Mouse (Mus musculus) CH12.LX (cell line): Measurements from ENCODE around the gene Anks1b. TPM values are rescaled to one million over a fixed set of nuclear protein-coding genes. Genes with fewer than 3 reads are reported as not detected.

ENCODE experiments used
- DNase-seq: peaks from one replicate; pipeline ENCODE4 v3.0.0-alpha.2; 2013; ENCODE audit errors: extremely low read depth
- H3K27ac ChIP-seq: 2 replicates; pipeline ENCODE4 v1.5.1; 2012; ENCODE audit warnings: low read depth, mild to moderate bottlenecking, control low read depth, moderate library complexity; ENCODE audit not compliant: insufficient read depth
- H3K27me3 ChIP-seq: replicated peaks from 2 replicates; pipeline ENCODE3; 2012; ENCODE audit warnings: inconsistent platforms
- H3K36me3 ChIP-seq, 2 experiments: replicated peaks in 1 of 2; 2 replicates each; pipeline versions ENCODE3 to v1.6.1; 2012; ENCODE audit warnings: inconsistent platforms in 1 of 2, low read length in 1 of 2, mild to moderate bottlenecking in 1 of 2, mixed read lengths in 1 of 2, moderate library complexity in 1 of 2; ENCODE audit not compliant: control insufficient read depth in 1 of 2, insufficient read depth in 1 of 2
- H3K4me1 ChIP-seq, 2 experiments: 2 replicates each; pipeline ENCODE4 v1.6.1; 2012; ENCODE audit warnings: inconsistent platforms in 1 of 2, moderate library complexity in 1 of 2; ENCODE audit not compliant: insufficient read depth in 2 of 2, control insufficient read depth in 1 of 2
- H3K4me2 ChIP-seq: 2 replicates; pipeline ENCODE4 v1.6.1; 2012; ENCODE audit warnings: low read depth, mild to moderate bottlenecking, control low read depth; ENCODE audit not compliant: poor library complexity, insufficient read depth, severe bottlenecking
- H3K4me3 ChIP-seq, 3 experiments: fragments of 150-350 bp in 1 of 3; sonication (generic) in 1 of 3; replicated peaks in 1 of 3; 2 replicates each; pipeline versions ENCODE3 to v1.5.1; 2011 to 2012; ENCODE audit warnings: low read depth in 2 of 3, low read length in 2 of 3, mild to moderate bottlenecking in 2 of 3, moderate library complexity in 2 of 3, control low read depth in 1 of 3, improper control_type of control experiment in 1 of 3, inconsistent platforms in 1 of 3, mixed read lengths in 1 of 3; ENCODE audit not compliant: poor library complexity in 1 of 3
- H3K79me2 ChIP-seq: replicated peaks from 2 replicates; pipeline ENCODE4 v1.6.1; 2012; ENCODE audit warnings: mild to moderate bottlenecking, moderate library complexity; ENCODE audit not compliant: control insufficient read depth, poor library complexity, insufficient read depth, severe bottlenecking; ENCODE audit errors: extremely low read depth
- H3K9ac ChIP-seq: 2 replicates; pipeline ENCODE4 v1.6.1; 2012; ENCODE audit warnings: low read depth, mild to moderate bottlenecking, control low read depth, moderate library complexity; ENCODE audit not compliant: insufficient read depth
- H3K9me3 ChIP-seq: replicated peaks from 2 replicates; pipeline ENCODE3; 2012; ENCODE audit warnings: low read length, inconsistent platforms, mixed read lengths
- BHLHE40 ChIP-seq: IDR thresholded peaks from 2 replicates; pipeline ENCODE4 v1.6.1; 2011; ENCODE audit warnings: mild to moderate bottlenecking, low read depth, low read length, improper control_type of control experiment
- CHD1 ChIP-seq: IDR thresholded peaks from 2 replicates; pipeline ENCODE4 v1.6.1; 2012; ENCODE audit warnings: low read depth, low read length, improper control_type of control experiment, inconsistent platforms
- E2F4 ChIP-seq: IDR thresholded peaks from 2 replicates; pipeline ENCODE4 v1.6.1; 2011; ENCODE audit warnings: low read depth, low read length, improper control_type of control experiment; ENCODE audit not compliant: insufficient replicate concordance
- GABPA ChIP-seq: IDR thresholded peaks from 2 replicates; pipeline ENCODE4 v1.6.1; 2012; ENCODE audit warnings: low read depth, low read length, improper control_type of control experiment, inconsistent platforms; ENCODE audit not compliant: insufficient replicate concordance
- IRF4 ChIP-seq: IDR thresholded peaks from 2 replicates; pipeline ENCODE4 v1.6.1; 2014; ENCODE audit warnings: low read depth, mild to moderate bottlenecking, inconsistent platforms, low read length, improper control_type of control experiment
- KAT2A ChIP-seq: IDR thresholded peaks from 2 replicates; pipeline ENCODE4 v1.6.1; 2012; ENCODE audit warnings: low read length, improper control_type of control experiment, inconsistent platforms; ENCODE audit not compliant: insufficient replicate concordance
- MEF2A ChIP-seq: IDR thresholded peaks from 2 replicates; pipeline ENCODE4 v1.6.1; 2014; ENCODE audit warnings: low read depth, mild to moderate bottlenecking, inconsistent platforms, low read length, improper control_type of control experiment, borderline replicate concordance
- MXI1 ChIP-seq: IDR thresholded peaks from 2 replicates; pipeline ENCODE4 v1.6.1; 2011; ENCODE audit warnings: mild to moderate bottlenecking, low read depth, low read length, improper control_type of control experiment
- NELFE ChIP-seq: IDR thresholded peaks from 2 replicates; pipeline ENCODE4 v1.6.1; 2011; ENCODE audit warnings: low read depth, low read length, improper control_type of control experiment
- NRF1 ChIP-seq: IDR thresholded peaks from 2 replicates; pipeline ENCODE4 v1.6.1; 2014; ENCODE audit warnings: low read depth, mild to moderate bottlenecking, inconsistent platforms, low read length, improper control_type of control experiment, moderate library complexity
- PAX5 ChIP-seq: IDR thresholded peaks from 2 replicates; pipeline ENCODE4 v1.6.1; 2012; ENCODE audit warnings: low read length, inconsistent platforms, mixed read lengths
- POLR2AphosphoS2 ChIP-seq: IDR thresholded peaks from 2 replicates; pipeline ENCODE4 v1.6.1; 2011; ENCODE audit warnings: low read depth, low read length, improper control_type of control experiment
- RAD21 ChIP-seq: IDR thresholded peaks from 2 replicates; pipeline ENCODE4 v1.6.1; 2011; ENCODE audit warnings: low read depth, mild to moderate bottlenecking, low read length, improper control_type of control experiment, moderate library complexity
- SMC3 ChIP-seq: IDR thresholded peaks from 2 replicates; pipeline ENCODE4 v1.6.1; 2011; ENCODE audit warnings: low read depth, low read length, improper control_type of control experiment
- TCF12 ChIP-seq: IDR thresholded peaks from 2 replicates; pipeline ENCODE4 v1.6.1; 2014; ENCODE audit warnings: low read depth, mild to moderate bottlenecking, inconsistent platforms, low read length, improper control_type of control experiment
- USF2 ChIP-seq: conservative IDR thresholded peaks from 2 replicates; pipeline ENCODE4 v1.6.1; 2011; ENCODE audit warnings: low read depth, low read length, improper control_type of control experiment
- ZMIZ1 ChIP-seq: IDR thresholded peaks from 2 replicates; pipeline ENCODE4 v1.6.1; 2012; ENCODE audit warnings: low read depth, mild to moderate bottlenecking, inconsistent platforms, low read length, improper control_type of control experiment
- ZNF384 ChIP-seq: IDR thresholded peaks from 2 replicates; pipeline ENCODE4 v1.6.1; 2012; ENCODE audit warnings: low read depth, low read length, improper control_type of control experiment, inconsistent platforms
- dilution Hi-C: fragments of 300-500 bp; cut with MboI; formaldehyde crosslinking; loops from 2 replicates; pipeline ENCODE4 v1.14.3; 2020; ENCODE audit warnings: low sequenced_read_pairs; ENCODE audit not compliant: extremely low pct_unique_long_range_greater_than_20kb, extremely low pct_ligation_motif_present
- in situ Hi-C: fragments of 300-500 bp; cut with MboI; formaldehyde crosslinking; loops from 3 replicates; pipeline ENCODE4 v1.14.3; 2019; ENCODE audit warnings: low sequenced_read_pairs, low pct_ligation_motif_present, low pct_unique_long_range_greater_than_20kb, mixed read lengths
- polyA plus RNA-seq: library from polyadenylated mRNA; unstranded; fragments of >175 nt; gene quantifications from 2 replicates; pipeline ENCODE4 v1.2.1, GENCODE M21; 2012; ENCODE audit warnings: low read depth; ENCODE audit not compliant: insufficient read length
- total RNA-seq, 2 experiments: library from RNA; depleted of rRNA; stranded (reverse); fragments of 300-350 nt in 1 of 2; fragments of >200 nt in 1 of 2; gene quantifications; 2 replicates each; pipeline ENCODE4 v1.2.3; 2012 to 2014

Gene Anks1b
- total and polyA plus RNA-seq, 3 experiments, result 0.17 TPM; not detected in 2

DNA sequence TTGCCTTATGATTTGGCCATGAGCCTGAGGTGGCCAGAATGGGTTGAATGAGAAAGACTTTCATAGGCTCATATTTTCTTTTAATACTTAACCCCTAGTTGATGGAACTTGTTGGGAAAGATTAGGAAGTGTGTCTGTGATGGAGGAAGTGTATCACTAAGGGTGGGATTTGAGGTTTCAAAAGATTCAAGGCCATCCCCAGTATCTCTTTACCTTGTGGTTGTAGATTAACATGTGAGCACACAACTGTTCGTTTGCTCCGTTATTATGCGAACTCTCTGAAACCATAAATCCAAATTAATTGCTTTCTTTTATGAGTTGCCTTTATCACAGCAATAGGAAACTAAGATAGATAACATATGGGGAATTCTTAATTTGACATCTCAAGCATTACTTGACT lies 364.0 kb downstream of the Anks1b start:
- dilution Hi-C loops (no loop called here), in situ Hi-C loops (no loop called here)
- Histone ChIP-seq H3K36me3 (no peaks in the 10 kb centered on the region), H3K4me2 (no peak overlapping the region), H3K79me2 (no peaks in the 10 kb centered on the region), H3K27me3 (no peaks in the 10 kb centered on the region), H3K4me1 (no peaks in the 10 kb centered on the region), H3K27ac (no peak overlapping the region), H3K9ac (no peak overlapping the region), H3K4me3 (no peak overlapping the region), H3K9me3 (no peaks in the 10 kb centered on the region)
- TF ChIP-seq NRF1 (no peak), E2F4 (no peak), NELFE (no peak), TCF12 (no peak), BHLHE40 (no peak), KAT2A (no peak), SMC3 (no peak), CHD1 (no peak), POLR2AphosphoS2 (no peak), GABPA (no peak)
- DNase-seq, result no peak

DNA sequence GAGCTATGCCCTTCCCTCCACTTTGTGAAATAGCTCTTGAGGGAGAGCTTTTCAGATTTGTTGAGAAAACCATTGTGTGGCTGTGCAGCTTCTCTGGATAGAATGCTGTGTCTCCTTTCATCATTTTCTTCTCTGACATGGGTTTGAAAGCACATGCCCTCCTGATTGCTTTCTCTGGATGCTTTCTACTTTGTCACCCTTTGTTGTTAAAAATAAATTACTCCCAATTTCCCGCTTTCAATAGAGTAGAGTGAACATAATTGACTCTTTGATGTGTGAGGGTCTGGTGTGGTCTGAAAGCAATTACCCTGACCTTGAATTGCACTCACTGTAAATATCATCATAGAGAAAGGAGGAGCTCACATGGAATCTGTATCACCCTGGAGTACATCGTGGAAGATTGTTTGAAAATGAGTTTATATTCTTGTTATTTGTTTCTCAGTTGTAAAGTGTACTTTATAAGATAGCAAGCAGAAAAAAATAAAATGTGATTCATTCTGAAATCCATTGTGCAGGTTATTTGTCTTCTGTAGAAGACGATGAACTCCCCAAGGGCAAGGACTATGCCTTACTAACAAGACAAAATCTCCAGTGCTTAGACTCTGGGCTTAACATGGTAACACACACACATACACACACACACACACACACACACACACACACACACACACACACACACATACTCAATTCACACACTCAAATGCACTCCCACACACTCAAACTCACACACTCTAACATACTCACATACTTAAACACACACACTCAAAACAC lies 385.8 kb downstream of the Anks1b start:
- H3K9me3 ChIP-seq, result no peaks in the 10 kb centered on the region
- in situ Hi-C loops, result no loop called here
- TF ChIP-seq SMC3, result no peak
- TF ChIP-seq POLR2AphosphoS2, result no peak
- no peak for TF ChIP-seq USF2
- TF ChIP-seq MXI1, result no peak
- TF ChIP-seq PAX5, result no peak
- TF ChIP-seq RAD21, result no peak
- TF ChIP-seq ZMIZ1, result no peak
- no peak for TF ChIP-seq MEF2A
- no peak for TF ChIP-seq IRF4
- no peak for TF ChIP-seq ZNF384
- TF ChIP-seq TCF12, result no peak
- TF ChIP-seq, all 38 proteins: peak for 0
- Histone ChIP-seq H3K27ac (no peak overlapping the region), H3K9ac (no peak overlapping the region), H3K79me2 (no peaks in the 10 kb centered on the region), H3K4me1 (no peaks in the 10 kb centered on the region), H3K36me3 (no peaks in the 10 kb centered on the region), H3K4me3 (no peak overlapping the region), H3K27me3 (no peaks in the 10 kb centered on the region), H3K4me2 (no peak overlapping the region)
- dilution Hi-C loops, result no loop called here
- no peak for DNase-seq
